Mouse (Mus musculus) CH12.LX (cell line): ENCODE results near the gene Osgin1. TPM values are rescaled to one million over a fixed set of nuclear protein-coding genes. Genes with fewer than 3 reads are reported as not detected.

Experiments used
- DNase-seq: peaks from one replicate; pipeline ENCODE4 v3.0.0-alpha.2; 2013; ENCODE audit errors: extremely low read depth
- H3K27ac ChIP-seq: 2 replicates; pipeline ENCODE4 v1.5.1; 2012; ENCODE audit warnings: low read depth, mild to moderate bottlenecking, control low read depth, moderate library complexity; ENCODE audit not compliant: insufficient read depth
- H3K27me3 ChIP-seq: replicated peaks from 2 replicates; pipeline ENCODE3; 2012; ENCODE audit warnings: inconsistent platforms
- H3K36me3 ChIP-seq, 2 experiments: replicated peaks in 1 of 2; 2 replicates each; pipeline versions ENCODE3 to v1.6.1; 2012; ENCODE audit warnings: inconsistent platforms in 1 of 2, low read length in 1 of 2, mild to moderate bottlenecking in 1 of 2, mixed read lengths in 1 of 2, moderate library complexity in 1 of 2; ENCODE audit not compliant: control insufficient read depth in 1 of 2, insufficient read depth in 1 of 2
- H3K4me1 ChIP-seq, 2 experiments: 2 replicates each; pipeline ENCODE4 v1.6.1; 2012; ENCODE audit warnings: inconsistent platforms in 1 of 2, moderate library complexity in 1 of 2; ENCODE audit not compliant: insufficient read depth in 2 of 2, control insufficient read depth in 1 of 2
- H3K4me2 ChIP-seq: 2 replicates; pipeline ENCODE4 v1.6.1; 2012; ENCODE audit warnings: low read depth, mild to moderate bottlenecking, control low read depth; ENCODE audit not compliant: poor library complexity, insufficient read depth, severe bottlenecking
- H3K4me3 ChIP-seq, 3 experiments: fragments of 150-350 bp in 1 of 3; sonication (generic) in 1 of 3; replicated peaks in 1 of 3; 2 replicates each; pipeline versions ENCODE3 to v1.5.1; 2011 to 2012; ENCODE audit warnings: low read depth in 2 of 3, low read length in 2 of 3, mild to moderate bottlenecking in 2 of 3, moderate library complexity in 2 of 3, control low read depth in 1 of 3, improper control_type of control experiment in 1 of 3, inconsistent platforms in 1 of 3, mixed read lengths in 1 of 3; ENCODE audit not compliant: poor library complexity in 1 of 3
- H3K79me2 ChIP-seq: replicated peaks from 2 replicates; pipeline ENCODE4 v1.6.1; 2012; ENCODE audit warnings: mild to moderate bottlenecking, moderate library complexity; ENCODE audit not compliant: control insufficient read depth, poor library complexity, insufficient read depth, severe bottlenecking; ENCODE audit errors: extremely low read depth
- H3K9ac ChIP-seq: 2 replicates; pipeline ENCODE4 v1.6.1; 2012; ENCODE audit warnings: low read depth, mild to moderate bottlenecking, control low read depth, moderate library complexity; ENCODE audit not compliant: insufficient read depth
- H3K9me3 ChIP-seq: replicated peaks from 2 replicates; pipeline ENCODE3; 2012; ENCODE audit warnings: low read length, inconsistent platforms, mixed read lengths
- BHLHE40 ChIP-seq: IDR thresholded peaks from 2 replicates; pipeline ENCODE4 v1.6.1; 2011; ENCODE audit warnings: mild to moderate bottlenecking, low read depth, low read length, improper control_type of control experiment
- E2F4 ChIP-seq: IDR thresholded peaks from 2 replicates; pipeline ENCODE4 v1.6.1; 2011; ENCODE audit warnings: low read depth, low read length, improper control_type of control experiment; ENCODE audit not compliant: insufficient replicate concordance
- ELF1 ChIP-seq: IDR thresholded peaks from 2 replicates; pipeline ENCODE4 v1.6.1; 2014; ENCODE audit warnings: low read depth, mild to moderate bottlenecking, inconsistent platforms, low read length, improper control_type of control experiment
- EP300 ChIP-seq: IDR thresholded peaks from 2 replicates; pipeline ENCODE4 v1.6.1; 2011; ENCODE audit warnings: low read length, improper control_type of control experiment
- ETS1 ChIP-seq: conservative IDR thresholded peaks from 2 replicates; pipeline ENCODE4 v1.6.1; 2012; ENCODE audit warnings: low read depth, mild to moderate bottlenecking, inconsistent platforms, low read length, improper control_type of control experiment, moderate library complexity
- JUND ChIP-seq: conservative IDR thresholded peaks from 2 replicates; pipeline ENCODE4 v1.6.1; 2011; ENCODE audit warnings: low read depth, low read length, improper control_type of control experiment
- MAFK ChIP-seq: IDR thresholded peaks from 2 replicates; pipeline ENCODE4 v1.6.1; 2011; ENCODE audit warnings: low read length, improper control_type of control experiment; ENCODE audit not compliant: insufficient replicate concordance
- MXI1 ChIP-seq: IDR thresholded peaks from 2 replicates; pipeline ENCODE4 v1.6.1; 2011; ENCODE audit warnings: mild to moderate bottlenecking, low read depth, low read length, improper control_type of control experiment
- MYC ChIP-seq: IDR thresholded peaks from 2 replicates; pipeline ENCODE4 v1.6.1; 2011; ENCODE audit warnings: low read depth, mild to moderate bottlenecking, improper control_type of control experiment, low read length
- NRF1 ChIP-seq: IDR thresholded peaks from 2 replicates; pipeline ENCODE4 v1.6.1; 2014; ENCODE audit warnings: low read depth, mild to moderate bottlenecking, inconsistent platforms, low read length, improper control_type of control experiment, moderate library complexity
- POLR2AphosphoS2 ChIP-seq: IDR thresholded peaks from 2 replicates; pipeline ENCODE4 v1.6.1; 2011; ENCODE audit warnings: low read depth, low read length, improper control_type of control experiment
- RAD21 ChIP-seq: IDR thresholded peaks from 2 replicates; pipeline ENCODE4 v1.6.1; 2011; ENCODE audit warnings: low read depth, mild to moderate bottlenecking, low read length, improper control_type of control experiment, moderate library complexity
- RCOR1 ChIP-seq: conservative IDR thresholded peaks from 2 replicates; pipeline ENCODE4 v1.6.1; 2012; ENCODE audit warnings: low read depth, mild to moderate bottlenecking, inconsistent platforms, low read length, improper control_type of control experiment
- SIN3A ChIP-seq: IDR thresholded peaks from 2 replicates; pipeline ENCODE4 v1.6.1; 2012; ENCODE audit warnings: low read length, improper control_type of control experiment, inconsistent platforms
- TBP ChIP-seq: conservative IDR thresholded peaks from 2 replicates; pipeline ENCODE4 v1.6.1; 2011; ENCODE audit warnings: low read depth, low read length, improper control_type of control experiment
- TCF12 ChIP-seq: IDR thresholded peaks from 2 replicates; pipeline ENCODE4 v1.6.1; 2014; ENCODE audit warnings: low read depth, mild to moderate bottlenecking, inconsistent platforms, low read length, improper control_type of control experiment
- UBTF ChIP-seq: IDR thresholded peaks from 2 replicates; pipeline ENCODE4 v1.6.1; 2012; ENCODE audit warnings: low read depth, mild to moderate bottlenecking, inconsistent platforms, low read length, improper control_type of control experiment, moderate library complexity
- USF1 ChIP-seq: IDR thresholded peaks from 2 replicates; pipeline ENCODE4 v1.6.1; 2014; ENCODE audit warnings: low read depth, mild to moderate bottlenecking, inconsistent platforms, low read length, improper control_type of control experiment
- USF2 ChIP-seq: conservative IDR thresholded peaks from 2 replicates; pipeline ENCODE4 v1.6.1; 2011; ENCODE audit warnings: low read depth, low read length, improper control_type of control experiment
- ZC3H11A ChIP-seq: IDR thresholded peaks from 2 replicates; pipeline ENCODE4 v1.6.1; 2012; ENCODE audit warnings: low read depth, mild to moderate bottlenecking, inconsistent platforms, low read length, improper control_type of control experiment
- ZMIZ1 ChIP-seq: IDR thresholded peaks from 2 replicates; pipeline ENCODE4 v1.6.1; 2012; ENCODE audit warnings: low read depth, mild to moderate bottlenecking, inconsistent platforms, low read length, improper control_type of control experiment
- ZNF384 ChIP-seq: IDR thresholded peaks from 2 replicates; pipeline ENCODE4 v1.6.1; 2012; ENCODE audit warnings: low read depth, low read length, improper control_type of control experiment, inconsistent platforms
- dilution Hi-C: fragments of 300-500 bp; cut with MboI; formaldehyde crosslinking; loops from 2 replicates; pipeline ENCODE4 v1.14.3; 2020; ENCODE audit warnings: low sequenced_read_pairs; ENCODE audit not compliant: extremely low pct_unique_long_range_greater_than_20kb, extremely low pct_ligation_motif_present
- in situ Hi-C: fragments of 300-500 bp; cut with MboI; formaldehyde crosslinking; loops from 3 replicates; pipeline ENCODE4 v1.14.3; 2019; ENCODE audit warnings: low sequenced_read_pairs, low pct_ligation_motif_present, low pct_unique_long_range_greater_than_20kb, mixed read lengths
- polyA plus RNA-seq: library from polyadenylated mRNA; unstranded; fragments of >175 nt; gene quantifications from 2 replicates; pipeline ENCODE4 v1.2.1, GENCODE M21; 2012; ENCODE audit warnings: low read depth; ENCODE audit not compliant: insufficient read length
- total RNA-seq, 2 experiments: library from RNA; depleted of rRNA; stranded (reverse); fragments of 300-350 nt in 1 of 2; fragments of >200 nt in 1 of 2; gene quantifications; 2 replicates each; pipeline ENCODE4 v1.2.3; 2012 to 2014

The Osgin1 gene
- total and polyA plus RNA-seq, 3 experiments, result 0.15 to 3.0 (median 0.47) TPM

DNA sequence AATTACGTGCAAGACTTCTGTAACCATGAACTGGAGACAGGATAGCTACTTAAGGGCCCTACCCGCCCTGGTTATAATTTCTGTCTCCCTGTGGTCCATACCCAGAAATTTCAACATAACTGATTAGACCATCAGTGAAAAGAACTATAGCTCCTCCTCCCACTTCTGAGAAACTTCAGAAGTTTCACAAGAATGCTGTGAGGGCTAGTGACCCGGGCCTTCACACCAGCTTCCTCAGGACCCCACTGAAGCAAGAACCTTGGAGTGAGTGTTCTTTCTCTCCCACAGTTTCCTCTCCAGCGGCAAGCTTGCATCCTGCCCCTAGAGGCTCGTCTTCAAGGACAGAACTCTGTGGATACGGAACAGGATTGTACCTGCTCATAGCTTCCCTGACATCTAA is 48.1 kb upstream of the Osgin1 start:
- Histone ChIP-seq H3K27ac (no peak overlapping the region), H3K27me3 (peaks cover 61% of the 10 kb centered on the region), H3K4me2 (no peak overlapping the region), H3K4me3 (no peak overlapping the region), H3K36me3 (no peaks in the 10 kb centered on the region), H3K4me1 (no peaks in the 10 kb centered on the region), H3K9me3 (peaks cover 2% of the 10 kb centered on the region), H3K9ac (no peak overlapping the region), H3K79me2 (no peaks in the 10 kb centered on the region)
- in situ Hi-C loops, result no loop called here
- TF ChIP-seq RAD21, result no peak
- no peak for TF ChIP-seq MYC
- TF ChIP-seq TBP, result no peak
- TF ChIP-seq ELF1, result no peak
- no peak for TF ChIP-seq TCF12
- TF ChIP-seq JUND, result no peak
- TF ChIP-seq ZC3H11A, result no peak
- TF ChIP-seq RCOR1, result no peak
- no peak for TF ChIP-seq NRF1
- TF ChIP-seq MXI1, result no peak
- DNase-seq, result no peak
- dilution Hi-C loops, result no loop called here

DNA sequence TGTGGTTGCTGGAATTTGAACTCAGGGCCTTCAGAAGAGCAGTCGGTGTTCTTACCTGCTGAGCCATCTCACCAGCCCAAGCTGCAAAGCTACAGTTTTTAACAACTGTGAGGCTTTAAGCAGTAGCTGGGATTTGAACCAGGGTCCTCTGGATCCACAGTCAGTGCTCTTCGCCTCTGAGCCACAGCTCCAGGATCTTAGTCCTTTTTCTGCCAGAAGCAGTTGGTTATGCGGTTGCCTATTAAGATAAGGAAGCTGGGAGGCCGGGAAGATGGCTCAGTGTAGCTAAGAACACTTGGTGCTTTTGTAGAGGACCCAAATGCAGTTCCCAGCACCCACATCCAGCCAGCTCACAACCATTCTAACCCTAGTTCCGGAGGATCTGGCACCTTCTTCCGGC is 46.9 kb upstream of the Osgin1 start:
- Histone ChIP-seq H3K4me1 (no peaks in the 10 kb centered on the region), H3K79me2 (no peaks in the 10 kb centered on the region), H3K36me3 (no peaks in the 10 kb centered on the region), H3K9me3 (peaks cover 2% of the 10 kb centered on the region), H3K27me3 (peaks cover 63% of the 10 kb centered on the region), H3K9ac (no peak overlapping the region), H3K4me3 (no peak overlapping the region), H3K27ac (no peak overlapping the region), H3K4me2 (no peak overlapping the region)
- DNase-seq, result no peak
- in situ Hi-C loops, result no loop called here
- dilution Hi-C loops, result no loop called here
- TF ChIP-seq UBTF (no peak), TCF12 (no peak), ZNF384 (no peak), ZMIZ1 (no peak), POLR2AphosphoS2 (no peak), E2F4 (no peak), JUND (no peak), MAFK (no peak), ETS1 (no peak), EP300 (no peak), TBP (no peak), BHLHE40 (no peak), USF1 (no peak), USF2 (no peak), SIN3A (no peak)
